8 mouse cellular contexts compared by ENCODE assay signal in the genomic region with DNA sequence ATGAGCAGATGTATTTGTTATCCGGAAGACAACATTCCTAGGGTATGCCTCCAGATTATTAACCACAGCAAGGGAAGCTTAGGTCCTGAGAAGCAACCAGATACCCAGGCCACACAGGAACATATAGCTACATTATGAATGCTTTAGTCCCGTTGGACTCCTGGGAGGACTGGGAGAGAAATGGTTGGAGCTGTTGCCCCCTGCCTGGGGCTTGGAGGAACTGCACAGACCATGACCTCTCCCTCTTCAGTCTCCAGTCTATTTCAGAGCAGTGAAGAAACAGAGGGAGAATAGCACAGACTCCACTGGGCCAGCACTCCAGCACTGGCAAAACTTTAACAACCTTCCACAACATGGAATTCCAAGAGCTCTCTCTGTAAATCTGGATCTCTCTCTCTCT. TPM values are rescaled to one million over a fixed set of nuclear protein-coding genes. Genes with fewer than 3 reads are reported as not detected.
DNase-seq lines count a peak whose midpoint lies in the region; ATAC-seq lines count a peak whose summit lies in the region.

No protein-coding gene starts in this region.

- ATAC-seq in granulocyte monocyte progenitor cell, adult 5-6 weeks (replicated peaks; ENCODE audit: poor library complexity, severe bottlenecking): peak; percentile 52

- intact Hi-C loops in gastrocnemius, postnatal 14 days (cut with DNase I; ENCODE audit: low total_unique reads): loop anchor here (5.0 kb wide), 1 partner anchor 60 kb away; no protein-coding TSS in a partner anchor
- intact Hi-C loops in gastrocnemius, postnatal 36 days (cut with DNase I): loop anchor here (5.0 kb wide), 1 partner anchor 60 kb away; no protein-coding TSS in a partner anchor

- peak; percentile 31 for DNase-seq in gastrocnemius, postnatal 14 days
- DNase-seq in gastrocnemius, postnatal 36 days: no peak
- peak; percentile 44 for DNase-seq in urinary bladder, postnatal 14 days (ENCODE audit: low spot score)
- no peak for DNase-seq in urinary bladder, adult 2 months (ENCODE audit: low spot score)
- DNase-seq in lung, postnatal 14 days: peak; percentile 61
- no peak for DNase-seq in Muller cell, postnatal 12 days (ENCODE audit: inconsistent ontology term)
- DNase-seq in gastrocnemius, adult 8-10 months (ENCODE audit: low spot score in 2 of 2): no peak

RNA-seq across cellular contexts. Expression of a gene that starts 17.9 kb away (rescaled TPM):
- 10 to 100 TPM; 13.1 to 15.1 TPM for total RNA-seq in gastrocnemius, postnatal 14 days (2021)
- total RNA-seq in gastrocnemius, postnatal 36 days (2021): 10 to 100 TPM in 1 of 2 experiments, 1 to 10 TPM in 1; 9.0 to 14.9 TPM
- polyA plus RNA-seq in urinary bladder, adult 2 months (2012; rRNA removed): 142 and 145 TPM in 2 replicates
- 27.3 and 27.5 TPM in 2 replicates for total RNA-seq in granulocyte monocyte progenitor cell, adult 5-6 weeks (2014; fragmentation: Nextera tagmentation)
- 18.2 and 22.7 TPM in 2 replicates for total RNA-seq in granulocyte monocyte progenitor cell, adult 5-6 weeks (2017)
- total RNA-seq in gastrocnemius, adult 8-10 months (2022): 10 to 100 TPM in 1 of 4 experiments, 1 to 10 TPM in 3; 8.2 to 10.7 (median 9.1) TPM

Comparison
In these comparisons a context has a peak if more than half of its experiments do, and no peak if none do; other contexts are left out.
1. DNase-seq: peak in gastrocnemius, postnatal 14 days (single experiment), urinary bladder, postnatal 14 days (single experiment) and lung, postnatal 14 days (single experiment); none in gastrocnemius, postnatal 36 days (0 of 2), urinary bladder, adult 2 months (single experiment), Muller cell, postnatal 12 days (single experiment) and gastrocnemius, adult 8-10 months (0 of 2).